Mouse (Mus musculus): ENCODE measurements around the gene Stk11.
A peak's percentile ranks its signal among the peaks of the same experiment; 100 is the strongest.

Stk11 gene

DNA sequence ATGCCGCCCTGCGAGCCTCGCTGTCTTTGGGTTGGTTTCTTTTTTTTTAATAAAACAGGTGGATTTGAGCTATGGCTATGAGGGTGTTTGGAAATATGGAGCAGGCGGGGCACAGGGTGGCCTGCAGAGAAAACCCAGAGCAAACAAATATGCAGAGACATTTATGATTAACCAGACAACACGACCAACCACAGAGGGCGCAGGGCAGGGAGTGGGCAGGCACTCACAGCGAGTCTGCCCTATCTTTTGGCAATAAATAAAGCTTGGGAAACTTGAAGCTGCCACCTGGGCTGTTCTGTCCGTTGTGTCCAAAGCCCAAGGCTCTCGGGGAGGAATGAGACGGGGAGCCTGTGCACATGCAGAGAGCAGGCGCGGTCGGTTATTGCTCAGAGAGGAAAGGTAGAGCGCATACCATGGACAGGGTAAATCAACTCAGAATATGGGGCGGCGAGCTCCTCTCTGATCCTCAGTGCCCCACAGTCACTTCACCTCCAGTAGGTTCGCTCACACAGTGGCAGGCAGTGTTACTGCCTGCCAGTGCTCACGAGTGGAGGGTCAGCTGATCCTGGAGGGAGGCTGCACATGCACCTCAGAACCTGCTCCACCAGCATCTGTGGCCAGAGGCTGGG, 14.9 kb downstream of the Stk11 start:
- DNase-seq (ENCODE audit: low read depth, low spot score): no peak

DNA sequence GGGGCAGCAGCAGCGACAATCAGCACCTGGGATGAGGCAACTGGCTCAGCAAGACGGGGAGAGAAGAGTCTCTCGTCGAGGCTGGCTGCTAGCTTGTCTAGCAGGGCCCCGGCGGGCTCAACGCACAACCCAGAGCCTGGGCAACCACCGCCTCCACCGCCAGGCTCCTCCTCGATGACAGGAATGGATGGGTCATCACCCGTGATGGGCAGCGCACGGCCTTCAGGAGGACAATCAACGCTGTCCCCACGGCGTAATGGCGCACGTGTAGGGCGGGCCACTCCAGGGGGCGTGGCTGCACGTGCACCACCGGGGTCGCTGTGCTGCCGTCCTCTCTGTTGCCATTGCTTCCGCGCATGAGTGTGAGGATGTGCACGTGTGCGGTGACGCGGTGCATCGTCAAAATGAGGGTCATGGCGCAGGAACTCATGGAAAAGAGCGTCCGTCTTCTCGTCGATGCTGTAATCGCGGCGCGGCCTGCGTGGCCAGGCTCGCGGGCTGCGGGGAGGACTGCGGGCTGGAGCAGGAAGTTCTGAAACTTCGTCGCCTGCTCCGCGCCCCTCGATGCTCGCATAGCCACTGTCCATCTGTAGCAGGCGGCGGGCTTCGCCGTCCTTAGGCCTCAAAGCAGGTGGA, 15.8 kb downstream of the Stk11 start:
- DNase-seq (ENCODE audit: low read depth, low spot score): no peak

GRCm38 (mm10) chr10:80131952-80132350, 16.3 kb downstream of the Stk11 start:
- no peak for DNase-seq (ENCODE audit: low read depth, low spot score)

- DNase-seq (ENCODE audit: low read depth, low spot score): no peak
These were observed 17.7 kb downstream of the Stk11 start for GRCm38 (mm10) chr10:80133226-80133849.

- no peak for DNase-seq (ENCODE audit: low read depth, low spot score)
These were observed 18.8 kb downstream of the Stk11 start for GRCm38 (mm10) chr10:80134421-80134820.

- DNase-seq (ENCODE audit: low read depth, low spot score): no peak
These were observed 19.6 kb downstream of the Stk11 start for GRCm38 (mm10) chr10:80135161-80135560.

- DNase-seq (ENCODE audit: low read depth, low spot score): no peak
These were observed 20.0 kb downstream of the Stk11 start for GRCm38 (mm10) chr10:80135641-80136040.

DNA sequence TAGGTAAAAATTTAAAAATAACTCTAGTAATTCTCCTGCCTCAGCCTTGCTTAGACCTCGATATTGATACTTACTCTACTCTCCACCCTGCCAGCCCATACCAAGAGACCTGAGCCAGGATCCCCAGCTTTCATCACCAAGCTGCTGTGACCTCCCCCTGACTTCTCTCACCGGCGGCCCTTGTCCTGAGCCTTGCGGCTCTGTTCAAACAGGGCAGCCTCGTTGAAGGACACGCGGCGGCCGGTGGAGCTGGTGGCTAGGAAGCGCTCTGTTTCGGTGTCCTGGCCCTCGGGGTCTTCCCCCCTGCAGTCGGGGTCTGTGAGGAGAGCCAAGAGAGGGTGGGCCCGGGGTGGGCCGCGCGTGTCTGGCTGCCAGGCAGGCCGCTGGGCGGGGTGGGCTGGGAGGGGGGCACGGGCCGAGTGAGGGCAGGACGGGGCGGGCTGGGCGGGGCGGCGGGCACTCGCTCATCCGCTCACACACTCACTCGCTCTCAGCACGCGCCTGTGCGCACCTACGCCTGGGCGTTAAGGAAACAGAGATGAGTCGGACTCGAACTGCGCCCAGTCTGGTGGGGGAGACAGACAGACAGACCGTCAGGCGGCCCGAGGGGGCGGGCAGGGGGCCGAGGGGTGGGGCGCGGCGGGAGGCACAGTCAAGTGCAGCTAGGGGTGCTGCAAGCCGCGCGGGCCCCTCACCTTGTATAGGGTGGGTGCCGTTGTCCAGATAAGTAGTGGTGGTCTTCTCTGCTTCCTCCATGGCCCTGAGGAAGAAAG, 20.8 kb downstream of the Stk11 start:
- DNase-seq (ENCODE audit: low read depth, low spot score): no peak

- DNase-seq (ENCODE audit: low read depth, low spot score): no peak
These were observed 21.5 kb downstream of the Stk11 start for GRCm38 (mm10) chr10:80136952-80137625.

DNA sequence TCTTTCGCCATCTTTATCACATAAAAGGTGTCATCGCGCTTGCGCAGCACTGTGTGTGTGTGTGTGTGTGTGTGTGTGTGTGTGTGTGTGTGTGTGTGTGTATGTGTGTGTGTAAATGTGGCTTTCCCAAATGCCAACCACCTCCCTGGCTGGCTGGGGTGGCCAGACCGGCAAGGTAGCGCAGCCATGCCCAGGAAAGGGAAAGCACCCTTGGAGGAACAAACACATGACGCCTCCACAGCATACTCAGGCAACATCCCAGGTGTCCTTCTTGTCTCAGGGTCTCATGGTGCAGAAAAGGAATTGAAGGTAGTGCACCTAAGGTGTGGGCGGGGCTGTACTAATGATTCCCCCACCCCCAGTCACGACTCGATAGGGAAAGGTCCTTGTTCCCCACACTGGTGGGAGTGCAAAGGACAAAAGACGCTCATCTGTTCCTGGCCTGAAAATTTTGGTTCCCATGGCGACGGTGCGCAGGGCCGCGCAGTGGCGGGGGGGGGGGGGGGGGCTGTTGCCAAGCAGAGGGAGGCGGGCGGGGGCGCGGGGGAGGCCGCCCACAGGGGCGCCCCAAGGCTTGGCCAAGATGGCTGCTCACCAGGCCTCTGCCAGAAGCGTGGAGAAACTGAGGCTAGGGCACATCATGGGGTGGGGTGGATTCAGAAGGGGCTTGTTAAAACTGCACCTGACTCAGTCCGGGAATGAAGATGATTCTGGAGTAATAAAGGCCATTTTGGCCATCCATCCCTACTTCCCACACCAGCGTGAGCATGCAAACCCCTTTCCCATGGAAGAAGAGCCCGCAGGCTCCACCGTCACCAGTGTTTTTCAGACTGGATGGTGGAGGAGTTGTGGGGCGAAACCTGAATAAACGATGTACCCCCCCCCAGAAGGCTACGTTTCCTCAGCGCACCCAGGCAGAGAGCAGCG, 22.3 kb downstream of the Stk11 start:
- DNase-seq (ENCODE audit: low read depth, low spot score): no peak

DNA sequence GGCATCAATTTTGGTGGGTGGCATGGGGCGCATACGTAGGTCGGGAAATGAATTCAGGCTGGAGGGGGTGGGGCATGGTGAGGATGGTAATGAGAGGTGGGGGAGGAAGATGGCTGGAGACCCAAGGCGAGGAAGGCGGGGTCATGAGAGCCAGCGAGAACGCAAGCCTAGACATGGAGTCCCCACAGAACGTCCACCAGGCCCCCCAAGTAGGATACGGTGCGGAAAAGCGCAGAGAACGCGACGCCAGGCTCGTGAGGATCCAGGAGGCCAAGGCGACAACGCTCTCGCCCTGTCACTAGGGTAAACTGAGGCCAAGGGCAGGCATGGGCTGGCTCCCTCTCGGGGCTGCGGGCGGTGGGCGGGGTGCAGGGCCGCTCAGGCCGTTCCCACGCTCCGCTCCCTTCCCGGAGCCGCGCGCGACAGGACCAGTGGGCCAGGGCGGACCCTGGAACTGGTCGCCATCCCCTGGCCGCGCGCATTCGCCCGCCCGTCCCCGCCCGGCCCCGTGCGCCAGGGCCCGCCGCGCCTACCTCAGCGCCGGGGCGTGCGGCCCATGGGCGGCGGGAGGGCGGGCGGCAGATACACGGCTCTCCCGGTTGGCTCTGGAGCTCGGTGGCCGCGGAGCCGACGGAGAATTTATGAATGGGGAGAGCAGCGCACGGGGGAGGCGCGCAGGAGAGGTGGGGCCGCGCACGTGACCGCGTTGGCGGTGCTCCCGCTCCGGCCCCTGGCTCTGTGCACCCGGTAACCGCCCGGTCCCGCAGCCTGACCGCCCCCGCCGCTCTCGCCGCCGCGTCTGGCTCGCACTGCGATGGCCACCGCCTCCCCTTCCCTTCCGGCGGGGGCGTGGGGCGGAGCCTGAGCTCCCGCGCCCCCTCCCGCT, 23.2 kb downstream of the Stk11 start, which contains the start of gene Atp5d:
Atp5d (plus strand) TSS at position 80 of the 886 bp plus-strand sequence.
- no peak for DNase-seq (ENCODE audit: low read depth, low spot score)

DNA sequence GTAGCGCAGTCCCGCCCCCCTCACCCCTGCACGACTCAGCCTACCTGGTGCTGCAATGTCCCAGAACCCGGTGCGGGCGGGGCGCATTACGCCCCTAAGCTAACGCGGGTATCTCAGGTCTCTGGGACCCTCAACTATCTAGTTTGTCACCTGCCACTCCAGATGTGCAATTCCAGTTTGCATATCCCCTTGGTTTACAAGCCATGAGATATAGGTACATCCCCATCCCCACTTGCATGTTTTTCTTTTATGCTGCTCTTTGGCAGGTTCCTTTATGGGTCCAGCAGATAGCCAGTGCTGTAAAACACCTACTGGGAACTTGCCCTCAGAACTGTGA, 23.8 kb downstream of the Stk11 start:
- no peak for DNase-seq (ENCODE audit: low read depth, low spot score)

GRCm38 (mm10) chr10:80139975-80140665, 24.5 kb downstream of the Stk11 start:
- DNase-seq (ENCODE audit: low read depth, low spot score): no peak

GRCm38 (mm10) chr10:80140666-80141035, 25.0 kb downstream of the Stk11 start, which contains the start of gene Cbarp:
Gene Cbarp, minus strand, starts transcription at chr10:80140835.
- no peak for DNase-seq (ENCODE audit: low read depth, low spot score)

DNA sequence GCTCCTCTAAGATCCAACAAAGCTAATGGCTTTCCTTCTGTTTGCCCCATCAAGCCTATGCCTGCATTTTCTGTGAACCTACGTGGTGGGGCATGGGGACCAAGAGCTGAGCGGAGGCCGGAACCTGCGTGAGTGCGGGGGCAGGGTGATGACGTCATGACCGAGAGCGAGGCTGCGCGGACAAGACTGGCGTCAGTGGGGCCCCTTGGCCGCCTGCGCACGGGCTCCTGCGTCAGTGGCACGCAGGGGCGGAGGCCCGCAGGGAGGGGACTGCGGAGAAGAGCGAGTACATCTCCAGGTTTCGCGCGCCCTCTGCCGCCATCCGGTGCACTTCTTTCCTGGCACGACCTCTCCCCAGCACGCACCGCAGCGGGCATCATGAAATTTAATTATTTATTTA, 25.6 kb downstream of the Stk11 start:
- peak; percentile 85 for DNase-seq (ENCODE audit: low read depth, low spot score)

DNA sequence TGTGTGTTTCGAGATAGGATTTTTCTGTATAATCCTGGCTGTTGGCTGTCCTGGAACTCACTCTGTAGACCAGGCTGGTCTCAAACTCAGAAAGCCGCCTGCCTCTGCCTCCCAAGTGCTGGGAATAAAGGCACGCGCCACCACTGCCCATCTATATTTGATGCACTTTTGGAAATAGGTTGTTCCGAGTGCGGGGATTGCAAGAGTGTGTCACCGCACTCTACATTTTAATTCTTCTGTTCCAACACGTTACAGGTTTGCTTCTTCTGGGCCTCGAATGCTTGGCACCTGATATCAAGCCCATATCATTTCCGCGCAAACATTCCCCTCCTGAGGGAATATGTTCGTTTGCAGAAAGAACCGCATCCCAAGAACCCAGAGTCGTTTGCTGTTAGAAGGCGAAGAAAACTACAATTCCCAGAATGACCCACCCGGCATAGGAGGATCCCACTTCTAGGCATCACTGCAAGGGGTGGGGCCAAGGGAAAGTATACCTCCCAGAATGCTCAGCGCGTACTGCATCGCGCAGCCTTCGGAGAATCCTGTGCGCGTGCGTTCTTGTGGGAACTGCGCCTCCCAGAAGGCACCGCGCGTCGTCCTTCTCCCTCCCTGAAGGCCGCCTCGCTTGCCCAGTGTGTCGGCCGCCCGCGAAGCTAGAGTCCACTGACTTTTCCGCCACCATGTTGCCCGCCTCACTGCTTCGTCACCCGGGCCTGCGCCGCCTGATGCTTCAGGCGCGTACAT, 26.4 kb downstream of the Stk11 start:
- peak; percentile 97 for DNase-seq (ENCODE audit: low read depth, low spot score)

- no peak for DNase-seq (ENCODE audit: low read depth, low spot score)
These were observed 26.9 kb downstream of the Stk11 start for GRCm38 (mm10) chr10:80142530-80142925.

- no peak for DNase-seq (ENCODE audit: low read depth, low spot score)
These were observed 28.1 kb downstream of the Stk11 start for GRCm38 (mm10) chr10:80143664-80144063.
